8 mouse cellular contexts compared by ENCODE assay signal in the genomic region with DNA sequence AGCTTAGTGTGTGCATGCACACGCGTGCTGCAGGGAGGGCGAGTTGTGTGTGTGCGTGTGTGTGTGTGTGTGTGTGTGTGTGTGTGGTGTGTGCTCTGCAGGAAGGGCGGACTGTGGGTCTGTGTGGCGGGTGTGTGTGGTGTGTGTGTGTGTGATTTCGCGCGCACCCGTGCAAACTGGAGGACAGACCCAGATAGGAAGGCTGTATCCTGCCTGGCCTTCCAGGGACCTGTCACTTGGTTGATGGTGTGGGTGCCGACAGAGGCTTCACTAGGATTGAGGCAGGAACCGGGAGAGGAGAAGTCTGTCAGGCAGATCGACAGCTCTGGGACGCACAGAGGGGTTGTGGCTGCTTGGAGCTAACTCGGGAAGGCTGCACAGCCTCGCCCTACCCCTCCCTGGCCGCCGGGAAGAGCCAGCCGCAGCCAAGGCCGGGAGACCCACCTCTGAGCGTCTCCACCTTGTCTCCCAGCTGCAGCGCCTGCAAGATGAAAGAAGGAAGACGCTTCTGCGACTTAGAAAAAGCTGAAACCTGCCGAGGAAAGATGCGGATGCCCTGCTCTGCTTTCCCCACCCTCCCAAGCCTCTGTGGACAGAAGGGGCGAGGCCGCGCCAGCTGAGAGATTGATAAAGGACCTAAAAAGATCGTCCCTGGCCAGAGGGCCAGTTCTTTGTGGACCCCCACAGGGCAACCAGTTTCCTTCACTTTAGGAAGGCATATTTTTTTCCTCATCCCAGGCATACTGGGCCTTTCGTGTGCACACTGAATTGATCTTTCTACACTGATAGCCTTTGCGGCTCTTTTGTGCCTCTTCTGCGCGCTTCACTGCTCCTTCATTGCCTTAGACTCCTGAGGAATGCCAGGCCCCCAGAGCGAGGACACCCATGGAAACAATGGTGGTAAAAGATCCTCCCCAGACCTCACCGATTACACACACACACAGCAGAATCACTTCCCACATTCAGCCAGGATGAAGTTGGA. TPM values are rescaled to one million over a fixed set of nuclear protein-coding genes. Genes with fewer than 3 reads are reported as not detected.
DNase-seq lines count a peak whose midpoint lies in the region; ATAC-seq lines count a peak whose summit lies in the region.

No protein-coding gene starts in this region.

- H3K27me3 ChIP-seq in limb, embryonic 10.5 days (ENCODE audit: low read depth, poor library complexity, severe bottlenecking) = peaks cover 15% of the 10 kb centered on the region; the same call in 1 of the 2 replicates
- no peaks in the 10 kb centered on the region for H3K27me3 ChIP-seq in midbrain, embryonic 11.5 days (ENCODE audit: control insufficient read depth, insufficient read depth, low read length)

- H3K36me3 ChIP-seq in limb, embryonic 10.5 days = no peaks in the 10 kb centered on the region
- no peaks in the 10 kb centered on the region for H3K36me3 ChIP-seq in midbrain, embryonic 11.5 days (ENCODE audit: control insufficient read depth, insufficient read depth, low read length)

- no peaks in the 10 kb centered on the region for H3K9me3 ChIP-seq in limb, embryonic 10.5 days (replicated peaks)
- H3K9me3 ChIP-seq in midbrain, embryonic 11.5 days (ENCODE audit: control insufficient read depth, low read length) = no peaks in the 10 kb centered on the region

- peak overlapping the region; percentile 77 for H3K4me2 ChIP-seq in midbrain, embryonic 11.5 days

- DNase-seq in spleen, adult 12 weeks (ENCODE audit: low spot score) = peak; percentile 1
- DNase-seq in spleen, postnatal 14 days (ENCODE audit: low spot score in 2 of 2) = no peak
- peak; percentile 62 to 71 for DNase-seq in cerebellum, postnatal 36 days
- DNase-seq in gastrocnemius, postnatal 14 days = peak; percentile 44
- DNase-seq in limb, embryonic 10.5 days (ENCODE audit: low spot score) = no peak
- no peak for DNase-seq in midbrain, embryonic 11.5 days (ENCODE audit: low spot score, missing footprints)
- DNase-seq in spleen, postnatal 36 days (ENCODE audit: low spot score in 2 of 2) = peak; percentile 1 to 2

- H3K4me3 ChIP-seq in limb, embryonic 10.5 days = peak overlapping the region; percentile 75
- H3K4me3 ChIP-seq in midbrain, embryonic 11.5 days (ENCODE audit: low read depth, low read length) = peak overlapping the region; percentile 91

- peak overlapping the region; percentile 93 for H3K27ac ChIP-seq in limb, embryonic 10.5 days
- H3K27ac ChIP-seq in midbrain, embryonic 11.5 days (ENCODE audit: low read depth, low read length) = peak overlapping the region; percentile 94

- peak; percentile 21 for ATAC-seq in inflammation-experienced regulatory T-cells, adult 6 months
- peak; percentile 78 for ATAC-seq in midbrain, embryonic 11.5 days (ENCODE audit: low FRiP score)

- intact Hi-C loops in gastrocnemius, postnatal 14 days (cut with DNase I; ENCODE audit: low total_unique reads) = loop anchor here (10.0 kb wide), 1 partner anchor 74 kb away; no protein-coding TSS in a partner anchor

- WGBS in limb, embryonic 10.5 days = under 1% methylated on average over 36 of the region's 36 CpGs
- WGBS in midbrain, embryonic 11.5 days = under 1% methylated on average over 36 of the region's 36 CpGs

- peaks cover 36% of the 10 kb centered on the region for H3K4me1 ChIP-seq in limb, embryonic 10.5 days
- peaks cover 28% of the 10 kb centered on the region for H3K4me1 ChIP-seq in midbrain, embryonic 11.5 days (ENCODE audit: control insufficient read depth, insufficient read depth, low read length)

- H3K9ac ChIP-seq in midbrain, embryonic 11.5 days (ENCODE audit: low read length) = peak overlapping the region; percentile 93

RNA-seq across cellular contexts. Expression of a gene that starts 0.9 kb away (rescaled TPM):
- 10 to 100 TPM; 50.2 to 53.4 TPM for total RNA-seq in gastrocnemius, postnatal 14 days (2021)
- 1 to 10 TPM in 2 of 3 experiments, under 1 TPM in 1; 0.84 to 1.9 (median 1.2) TPM for polyA plus RNA-seq in inflammation-experienced regulatory T-cells, adult 6 months (2017; shearing (Covaris generic))
- 11.7 and 13.8 TPM in 2 replicates for polyA plus RNA-seq in limb, embryonic 10.5 days (2016; fragmentation: Nextera tagmentation; extraction: Ambion mirVana)
- 32.4 and 35.2 TPM in 2 replicates for polyA plus RNA-seq in midbrain, embryonic 11.5 days (2014; fragmentation: Nextera tagmentation; extraction: Ambion mirVana)

Comparison
In these comparisons a context has a peak if more than half of its experiments do, and no peak if none do; other contexts are left out.
1. DNase-seq: peak in spleen, adult 12 weeks (single experiment), cerebellum, postnatal 36 days (2 of 2), gastrocnemius, postnatal 14 days (single experiment) and spleen, postnatal 36 days (2 of 2); none in spleen, postnatal 14 days (0 of 2), limb, embryonic 10.5 days (single experiment) and midbrain, embryonic 11.5 days (single experiment).